Mouse (Mus musculus) liver, postnatal 0 days (tissue): Measurements from ENCODE around the gene Drd5.

Experiments
- CTCF ChIP-seq: sonication (generic); IDR thresholded peaks from 2 replicates; pipeline ENCODE4 v1.5.1; 2016; ENCODE audit warnings: antibody characterized with exemption, low read depth
- EP300 ChIP-seq: IDR thresholded peaks from 2 replicates; pipeline ENCODE4 v1.6.1; 2016; ENCODE audit warnings: antibody characterized with exemption, low read depth, mild to moderate bottlenecking

DNA sequence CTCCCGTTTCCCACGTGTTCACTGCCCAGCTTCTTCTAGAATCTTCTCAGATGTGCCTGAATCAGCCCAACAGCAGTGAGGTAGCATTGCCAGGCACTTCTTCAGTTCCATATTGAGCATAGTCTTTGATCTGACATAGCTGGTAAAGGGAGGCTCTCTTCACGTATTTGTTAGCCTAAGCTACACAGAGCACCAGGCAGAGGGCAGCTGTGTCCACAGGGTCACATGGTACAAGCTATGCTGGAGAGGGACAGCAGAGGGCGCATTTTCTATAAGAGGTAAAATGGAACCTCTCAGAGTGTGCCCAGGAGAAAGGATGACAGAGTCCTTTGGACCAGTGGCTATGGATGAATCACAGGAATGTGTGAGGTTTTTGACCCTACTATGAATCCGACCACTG lies 10.3 kb upstream of the Drd5 start:
- TF ChIP-seq CTCF (peak; percentile 66), EP300 (no peak)
